Mouse (Mus musculus) layer of hippocampus, adult 18-20 months (tissue): ENCODE data around the gene Myog. TPM values are rescaled to one million over a fixed set of nuclear protein-coding genes. Genes with fewer than 3 reads are reported as not detected.

Source experiments
- total RNA-seq, 2 experiments: library from RNA; stranded (reverse); gene quantifications; 2 replicates each; pipeline ENCODE4 v1.2.3; 2021

The Myog gene
- total RNA-seq, 2 experiments from 2014 or later: not detected

Other genes with a start within 250 kb of the Myog start
- gene Btg2, start 210.9 kb upstream of the Myog start, total RNA-seq: 10 to 100 TPM; 16.6 to 24.9 TPM
- gene Chit1, start 178.7 kb upstream of the Myog start, total RNA-seq: under 1 TPM in 1 of 2 experiments, not detected in 1; 0.17 TPM
- gene Chil1, start 107.8 kb upstream of the Myog start, total RNA-seq: 10 to 100 TPM; 17.2 to 22.4 TPM
- not detected for gene Mybph, start 96.5 kb upstream of the Myog start, total RNA-seq
- gene Adora1, start 54.6 kb upstream of the Myog start, total RNA-seq: 100 to 1,000 TPM; 212 to 220 TPM
- 10 to 100 TPM; 66.5 to 68.4 TPM for gene Ppfia4, start 42.9 kb downstream of the Myog start, total RNA-seq
- gene Tmem183a, start 72.0 kb downstream of the Myog start, total RNA-seq: 10 to 100 TPM; 60.3 to 71.7 TPM
- gene 4933406M09Rik, start 96.0 kb downstream of the Myog start, total RNA-seq: not detected
- 10 to 100 TPM; 30.1 to 33.0 TPM for gene Cyb5r1, start 115.6 kb downstream of the Myog start, total RNA-seq
- 10 to 100 TPM; 58.0 to 60.7 TPM for gene Adipor1, start 125.4 kb downstream of the Myog start, total RNA-seq
- gene Klhl12, start 165.5 kb downstream of the Myog start, total RNA-seq: 10 to 100 TPM; 40.7 to 44.8 TPM
- 10 to 100 TPM; 22.3 to 25.3 TPM for gene Rabif, start 204.7 kb downstream of the Myog start, total RNA-seq